Mouse (Mus musculus): ENCODE data around the gene Kdf1.

DNA sequence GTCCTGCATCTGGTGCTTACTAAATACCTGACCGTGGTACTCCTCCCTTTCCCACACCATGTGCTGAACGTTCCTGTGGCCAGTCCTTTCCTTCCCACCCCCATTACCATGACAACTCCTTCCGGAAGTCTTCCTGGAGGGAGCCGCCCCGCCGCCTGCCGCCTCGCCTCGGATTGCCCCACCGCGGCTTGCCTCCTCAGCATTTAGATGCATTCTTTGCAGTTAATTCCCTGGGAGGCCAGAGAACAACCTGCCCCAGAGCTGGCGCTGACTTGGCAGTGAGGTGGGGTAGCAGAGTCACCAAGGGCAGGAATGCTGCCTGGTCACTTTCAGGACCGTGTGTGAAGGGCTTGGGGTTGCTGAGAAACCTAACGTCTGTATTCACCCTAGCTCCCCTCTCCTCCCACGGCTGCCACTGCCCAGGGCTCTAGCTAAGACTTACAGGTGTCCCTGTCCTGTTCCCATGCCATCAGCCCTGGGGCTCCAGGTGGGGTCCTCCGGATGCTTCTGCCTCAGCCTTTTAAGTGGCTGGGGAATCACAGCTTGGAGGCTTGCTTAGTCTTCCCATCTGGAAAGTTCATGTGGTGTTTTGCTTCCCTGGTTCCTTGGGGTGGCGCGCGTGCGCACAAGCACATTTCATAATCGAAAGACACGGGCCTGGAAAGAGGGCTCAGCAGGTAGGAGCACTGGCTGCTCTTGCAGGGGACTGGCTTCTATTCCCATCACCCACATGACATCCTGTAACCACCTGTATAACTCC lies 34.3 kb upstream of the Kdf1 start:
- TF ChIP-seq CTCF (IDR thresholded peaks at IDR 0.05; ENCODE audit: extremely low read depth, insufficient read depth, insufficient read length, insufficient replicate concordance): no peak
- no peak for TF ChIP-seq POLR2A (IDR thresholded peaks at IDR 0.05; ENCODE audit: low read depth, low read length)

Data from spleen, adult 2 months (tissue).